Mouse (Mus musculus) liver, postnatal 0 days (tissue): ENCODE data around the gene Slc22a1. TPM values are rescaled to one million over a fixed set of nuclear protein-coding genes. Genes with fewer than 3 reads are reported as not detected.
A peak's percentile ranks its signal among the peaks of the same experiment; 100 is the strongest.

Source experiments
- ATAC-seq: fragments of 200-750 bp; cut with Nextera tagmentation; 2 replicates; pipeline ENCODE4 v1.8.0; 2017; ENCODE audit warnings: mild to moderate bottlenecking, moderate library complexity
- DNase-seq: peaks from one replicate; pipeline ENCODE4 v3.0.0-alpha.2; 2016
- H3K27ac ChIP-seq: fragments of 300-500 bp; sonication (generic); 2 replicates; pipeline ENCODE4 v1.5.1; 2014; ENCODE audit warnings: antibody characterized with exemption, moderate library complexity, mild to moderate bottlenecking, low read depth
- H3K27me3 ChIP-seq: fragments of 300-500 bp; sonication (generic); 2 replicates; pipeline ENCODE4 v1.6.1; 2014; ENCODE audit warnings: low read length, control low read depth, mixed read lengths; ENCODE audit not compliant: insufficient read depth
- H3K36me3 ChIP-seq: fragments of 300-500 bp; sonication (generic); replicated peaks from 2 replicates; pipeline ENCODE4 v1.6.1; 2014; ENCODE audit warnings: mild to moderate bottlenecking, control low read depth, low read length, moderate library complexity, mixed read lengths; ENCODE audit not compliant: insufficient read depth
- H3K4me1 ChIP-seq: fragments of 300-500 bp; sonication (generic); 2 replicates; pipeline ENCODE4 v1.6.1; 2014; ENCODE audit warnings: antibody characterized with exemption, mild to moderate bottlenecking, control low read depth; ENCODE audit not compliant: insufficient read depth
- H3K4me2 ChIP-seq: fragments of 300-500 bp; sonication (generic); 2 replicates; pipeline ENCODE4 v1.6.1; 2014; ENCODE audit warnings: low read depth, mild to moderate bottlenecking, low read length, moderate library complexity, mixed read lengths
- H3K4me3 ChIP-seq: fragments of 300-500 bp; sonication (generic); 2 replicates; pipeline ENCODE4 v1.5.1; 2014; ENCODE audit warnings: low read depth, low read length
- H3K9ac ChIP-seq: fragments of 300-500 bp; sonication (generic); replicated peaks from 2 replicates; pipeline ENCODE4 v1.6.1; 2014; ENCODE audit warnings: mild to moderate bottlenecking, moderate library complexity
- H3K9me3 ChIP-seq: fragments of 300-500 bp; sonication (generic); 2 replicates; pipeline ENCODE4 v1.6.1; 2016; ENCODE audit warnings: mild to moderate bottlenecking, control low read depth, low read length, mixed read lengths
- CTCF ChIP-seq: sonication (generic); IDR thresholded peaks from 2 replicates; pipeline ENCODE4 v1.5.1; 2016; ENCODE audit warnings: antibody characterized with exemption, low read depth
- EP300 ChIP-seq: IDR thresholded peaks from 2 replicates; pipeline ENCODE4 v1.6.1; 2016; ENCODE audit warnings: antibody characterized with exemption, low read depth, mild to moderate bottlenecking
- WGBS: fragments of 180-500 bp; shearing (Covaris S2); extraction: QIAGEN DNeasy Blood & Tissue Kit; methylation state at CpG from one replicate; pipeline ENCODE4 v1.1.7; 2014; ENCODE audit not compliant: insufficient replicate concordance; 5-methylcytosine and 5-hydroxymethylcytosine counted together
- polyA plus RNA-seq: library from polyadenylated mRNA; unstranded; fragments of >200 nt; fragmentation: Nextera tagmentation; extraction: Ambion mirVana; gene quantifications from 2 replicates; pipeline ENCODE4 v1.2.1, GENCODE M21; 2015

The Slc22a1 gene
- polyA plus RNA-seq, 1 experiment from 2014 or later, result 11.7 TPM

DNA sequence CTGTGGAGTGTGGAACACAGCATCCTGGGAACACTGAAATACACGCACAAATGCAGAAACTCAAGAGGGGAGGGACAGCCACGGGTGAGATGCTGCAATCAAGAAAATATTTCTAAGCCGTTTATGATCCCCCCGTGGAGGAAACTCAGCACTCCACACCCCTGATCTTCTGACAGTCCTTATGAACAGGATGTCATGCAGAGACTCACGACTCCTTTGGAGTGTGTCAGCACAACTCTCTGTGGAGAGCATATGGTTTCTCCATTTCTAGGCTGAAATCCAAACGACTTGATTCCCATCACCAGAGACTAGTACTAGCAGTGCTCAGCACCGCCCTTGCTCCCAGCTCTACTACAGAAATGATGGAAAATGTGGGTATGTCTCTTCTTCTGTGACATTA is 42.6 kb upstream of the Slc22a1 start:
- H3K4me2 ChIP-seq, result no peak overlapping the region
- TF ChIP-seq CTCF (no peak), EP300 (no peak)
- peaks cover 35% of the 10 kb centered on the region for H3K36me3 ChIP-seq
- peaks cover 6% of the 10 kb centered on the region for H3K4me1 ChIP-seq
- H3K27ac ChIP-seq, result no peak overlapping the region
- H3K9me3 ChIP-seq, result no peaks in the 10 kb centered on the region
- ATAC-seq (no peak), DNase-seq (no peak)
- WGBS, result 66% methylated on average over 7 of the region's 7 CpGs
- no peaks in the 10 kb centered on the region for H3K27me3 ChIP-seq
- H3K9ac ChIP-seq, result no peak overlapping the region
- no peak overlapping the region for H3K4me3 ChIP-seq

DNA sequence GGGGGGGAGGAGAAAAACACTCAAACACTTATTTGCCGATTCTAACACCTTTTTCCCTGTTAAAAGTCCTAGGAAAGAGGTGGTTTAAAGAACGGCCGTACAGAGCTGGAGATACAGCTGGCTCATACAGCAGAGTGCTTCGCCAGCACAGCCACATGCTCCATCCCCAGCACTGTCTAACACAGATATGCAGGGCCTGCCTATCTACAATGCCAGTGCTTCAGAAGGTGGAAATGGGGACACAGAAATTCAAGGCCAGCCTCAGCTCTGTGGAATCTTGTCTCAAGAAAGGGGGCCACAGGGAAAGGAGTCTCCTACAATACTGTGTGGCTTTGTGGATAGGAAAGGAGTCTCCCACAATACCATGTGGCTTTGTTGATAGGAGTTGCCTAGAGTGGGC is 41.8 kb upstream of the Slc22a1 start:
- WGBS, result 67% methylated on average over 4 of the region's 4 CpGs
- Histone ChIP-seq H3K4me2 (no peak overlapping the region), H3K36me3 (peaks cover 35% of the 10 kb centered on the region), H3K27me3 (no peaks in the 10 kb centered on the region), H3K4me1 (peaks cover 6% of the 10 kb centered on the region), H3K9me3 (no peaks in the 10 kb centered on the region), H3K27ac (no peak overlapping the region), H3K9ac (no peak overlapping the region), H3K4me3 (no peak overlapping the region)
- DNase-seq (no peak), ATAC-seq (peak; percentile 60)
- TF ChIP-seq CTCF (no peak), EP300 (peak; percentile 14; the same call in 1 of the 2 replicates)

- DNase-seq (no peak), ATAC-seq (peak; percentile 63)
- Histone ChIP-seq H3K4me1 (peaks cover 6% of the 10 kb centered on the region), H3K9me3 (no peaks in the 10 kb centered on the region), H3K27me3 (no peaks in the 10 kb centered on the region), H3K4me2 (no peak overlapping the region), H3K4me3 (no peak overlapping the region), H3K9ac (no peak overlapping the region), H3K36me3 (peaks cover 34% of the 10 kb centered on the region), H3K27ac (no peak overlapping the region)
- 20% methylated on average over 1 of the region's 1 CpGs for WGBS
- no peak for TF ChIP-seq CTCF
- TF ChIP-seq EP300, result no peak
Measured at GRCm38 (mm10) chr17:12715032-12715431, 39.4 kb upstream of the Slc22a1 start.

DNA sequence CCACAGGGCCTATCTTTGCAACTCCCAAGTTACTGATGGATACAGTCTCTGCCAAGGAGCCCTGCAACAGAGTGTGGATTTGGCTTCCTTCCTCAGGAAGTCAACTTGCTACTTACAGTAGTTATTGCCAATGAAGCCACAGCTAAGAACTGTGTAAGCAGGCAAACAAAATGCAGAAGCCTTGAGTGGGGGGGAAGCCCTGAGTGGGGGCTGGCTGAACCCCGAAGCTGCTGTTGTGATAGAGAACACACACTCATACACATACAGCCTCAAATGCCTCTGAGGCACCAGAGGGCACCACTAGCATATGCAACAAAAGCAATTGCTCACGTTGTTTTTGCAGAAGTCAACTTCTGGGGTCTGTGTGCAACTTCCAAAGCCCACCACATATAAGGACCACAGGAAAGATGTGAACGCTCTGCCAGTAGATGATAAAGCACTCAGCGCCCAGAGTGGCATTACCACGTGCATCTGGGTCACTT is 38.5 kb upstream of the Slc22a1 start:
- no peak for TF ChIP-seq EP300
- TF ChIP-seq CTCF, result peak; percentile 52
- DNase-seq, result no peak
- H3K36me3 ChIP-seq, result peaks cover 36% of the 10 kb centered on the region
- no peak overlapping the region for H3K9ac ChIP-seq
- ATAC-seq, result no peak
- no peak overlapping the region for H3K4me3 ChIP-seq
- H3K9me3 ChIP-seq, result no peaks in the 10 kb centered on the region
- H3K4me1 ChIP-seq, result peaks cover 6% of the 10 kb centered on the region
- H3K4me2 ChIP-seq, result no peak overlapping the region
- H3K27ac ChIP-seq, result no peak overlapping the region
- 31% methylated on average over 5 of the region's 5 CpGs for WGBS
- no peaks in the 10 kb centered on the region for H3K27me3 ChIP-seq

DNA sequence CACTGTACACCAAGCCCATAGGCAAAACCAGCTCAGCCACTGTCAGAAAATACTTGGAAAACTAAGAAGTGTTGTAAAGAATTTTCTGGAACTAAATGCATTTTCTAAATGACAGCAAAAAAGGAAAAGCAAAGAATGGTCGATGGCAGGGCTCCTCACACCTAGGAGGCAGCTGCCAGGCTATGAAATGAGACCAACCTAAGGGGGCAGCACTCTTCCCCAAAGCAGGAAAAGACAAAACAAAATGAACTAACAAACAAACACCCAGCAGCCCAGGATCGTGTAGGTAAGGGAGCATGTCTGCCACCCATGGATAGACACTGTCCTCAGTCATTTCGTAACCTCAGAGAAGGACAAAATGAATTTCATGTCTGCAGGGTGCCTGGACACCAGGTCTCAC is 37.4 kb upstream of the Slc22a1 start:
- Histone ChIP-seq H3K4me1 (peaks cover 6% of the 10 kb centered on the region), H3K9me3 (no peaks in the 10 kb centered on the region), H3K9ac (no peak overlapping the region), H3K27ac (no peak overlapping the region), H3K27me3 (no peaks in the 10 kb centered on the region), H3K4me3 (no peak overlapping the region), H3K4me2 (no peak overlapping the region), H3K36me3 (peaks cover 39% of the 10 kb centered on the region)
- no peak for TF ChIP-seq CTCF
- 60% methylated on average over 3 of the region's 3 CpGs for WGBS
- no peak for DNase-seq
- no peak for ATAC-seq

- Histone ChIP-seq H3K4me3 (no peak overlapping the region), H3K27ac (no peak overlapping the region), H3K27me3 (no peaks in the 10 kb centered on the region), H3K36me3 (peaks cover 34% of the 10 kb centered on the region), H3K9me3 (no peaks in the 10 kb centered on the region), H3K4me2 (no peak overlapping the region), H3K9ac (no peak overlapping the region), H3K4me1 (peaks cover 6% of the 10 kb centered on the region)
- DNase-seq, result no peak
- ATAC-seq, result no peak
- TF ChIP-seq CTCF, result no peak
- no peak for TF ChIP-seq EP300
Measured at GRCm38 (mm10) chr17:12712191-12712590, 36.6 kb upstream of the Slc22a1 start.

GRCm38 (mm10) chr17:12710976-12711375 is 35.3 kb upstream of the Slc22a1 start:
- Histone ChIP-seq H3K36me3 (peaks cover 31% of the 10 kb centered on the region), H3K27ac (no peak overlapping the region), H3K4me3 (no peak overlapping the region), H3K27me3 (no peaks in the 10 kb centered on the region), H3K9me3 (no peaks in the 10 kb centered on the region), H3K9ac (no peak overlapping the region), H3K4me1 (peaks cover 6% of the 10 kb centered on the region), H3K4me2 (no peak overlapping the region)
- no peak for ATAC-seq
- no peak for DNase-seq
- WGBS, result 83% methylated on average over 2 of the region's 2 CpGs
- TF ChIP-seq EP300 (no peak), CTCF (no peak)
